Mouse (Mus musculus) left cerebral cortex, adult 18-20 months (tissue): ENCODE measurements around the gene Anxa6. TPM values are rescaled to one million over a fixed set of nuclear protein-coding genes. Genes with fewer than 3 reads are reported as not detected.

Experiments
- DNase-seq, 2 experiments: peaks; one replicate each; pipeline ENCODE4 v3.0.0; 2021 to 2022; ENCODE audit warnings: low spot score in 2 of 2, mixed read lengths in 1 of 2
- long read RNA-seq, 2 experiments: library from polyadenylated mRNA; stranded (forward); transcript quantifications; one replicate each; pipeline ENCODE4 v2.0.0; 2021
- total RNA-seq, 2 experiments: library from RNA; stranded (reverse); gene quantifications; 2 replicates each; pipeline ENCODE4 v1.2.3; 2021

The Anxa6 gene
- 10 to 100 TPM; 86.6 to 97.2 TPM for total RNA-seq
- long read RNA-seq, experiment 1, transcript Anxa6-201 (25 exons, 2,471 nt): minor isoform, 30 of 117 reads
- long read RNA-seq, experiment 1, transcript Anxa6-202 (26 exons, 2,489 nt): major isoform, 70 of 117 reads
- long read RNA-seq, experiment 1, partial matches to known transcripts: 8 of 117 reads
- long read RNA-seq, experiment 1, other reads (novel, unspliced or antisense): 9 of 117 reads
- long read RNA-seq, experiment 2, transcript Anxa6-202 (26 exons, 2,489 nt): major isoform, 69 of 104 reads
- long read RNA-seq, experiment 2, transcript Anxa6-201 (25 exons, 2,471 nt): minor isoform, 24 of 104 reads
- long read RNA-seq, experiment 2, partial matches to known transcripts: 6 of 104 reads
- long read RNA-seq, experiment 2, other reads (novel, unspliced or antisense): 5 of 104 reads

- DNase-seq: peak; percentile 75 to 78
These were observed at the start of gene Anxa6 for GRCm38 (mm10) chr11:55033040-55033660. Gene Anxa6 (minus strand): TSS chr11:55033445.

- no peak for DNase-seq
These were observed 48.0 kb upstream of the Anxa6 start for GRCm38 (mm10) chr11:55081206-55081605.

GRCm38 (mm10) chr11:55079180-55079579 is 45.9 kb upstream of the Anxa6 start:
- no peak for DNase-seq

- DNase-seq: no peak
These were observed 45.3 kb upstream of the Anxa6 start for GRCm38 (mm10) chr11:55078502-55078901.

- DNase-seq: peak; percentile 12 to 31
These were observed 44.3 kb upstream of the Anxa6 start, which contains the start of gene Ccdc69 for GRCm38 (mm10) chr11:55077331-55078231. Gene Ccdc69 (minus strand): TSS chr11:55078131.

- no peak for DNase-seq
These were observed 43.0 kb upstream of the Anxa6 start for GRCm38 (mm10) chr11:55076234-55076633.

- no peak for DNase-seq
These were observed 42.4 kb upstream of the Anxa6 start for GRCm38 (mm10) chr11:55075602-55076001.

GRCm38 (mm10) chr11:55073191-55073590 is 39.9 kb upstream of the Anxa6 start:
- DNase-seq: no peak

- no peak for DNase-seq
These were observed 39.2 kb upstream of the Anxa6 start for GRCm38 (mm10) chr11:55072467-55072866.

- DNase-seq: no peak
These were observed 38.1 kb upstream of the Anxa6 start for GRCm38 (mm10) chr11:55071344-55071743.

GRCm38 (mm10) chr11:55069023-55069422 is 35.8 kb upstream of the Anxa6 start:
- DNase-seq: no peak

- DNase-seq: no peak
These were observed 33.7 kb upstream of the Anxa6 start for GRCm38 (mm10) chr11:55066921-55067320.

GRCm38 (mm10) chr11:55062856-55063255 is 29.6 kb upstream of the Anxa6 start:
- no peak for DNase-seq

GRCm38 (mm10) chr11:55060802-55061201 is 27.6 kb upstream of the Anxa6 start:
- DNase-seq: no peak

GRCm38 (mm10) chr11:55057511-55057910 is 24.3 kb upstream of the Anxa6 start:
- no peak for DNase-seq

- no peak for DNase-seq
These were observed 17.7 kb upstream of the Anxa6 start for GRCm38 (mm10) chr11:55050837-55051510.

GRCm38 (mm10) chr11:55046600-55046999 is 13.4 kb upstream of the Anxa6 start:
- DNase-seq: peak; percentile 23 to 31

- DNase-seq: no peak
These were observed 8.1 kb upstream of the Anxa6 start for GRCm38 (mm10) chr11:55041348-55041747.

- peak; percentile 81 to 83 for DNase-seq
These were observed 6.3 kb upstream of the Anxa6 start for GRCm38 (mm10) chr11:55039591-55039990.

- no peak for DNase-seq
These were observed 3.4 kb upstream of the Anxa6 start for GRCm38 (mm10) chr11:55036601-55037000.

- DNase-seq: no peak
These were observed 959 bp downstream of the Anxa6 start for GRCm38 (mm10) chr11:55032286-55032685.
